Mouse (Mus musculus) naive thymus-derived CD4-positive, alpha-beta T cell, adult 2 months (primary cell): Measurements from ENCODE around the gene Rraga.

Source experiments
- DNase-seq: peaks from one replicate; pipeline ENCODE4 v3.0.0-alpha.2; 2011; ENCODE audit warnings: low read depth

Gene Rraga

GRCm38 (mm10) chr4:86575283-86575983, at the start of gene Rraga:
Gene Rraga, plus strand, starts transcription at chr4:86575668.
- peak; percentile 95 for DNase-seq

DNA sequence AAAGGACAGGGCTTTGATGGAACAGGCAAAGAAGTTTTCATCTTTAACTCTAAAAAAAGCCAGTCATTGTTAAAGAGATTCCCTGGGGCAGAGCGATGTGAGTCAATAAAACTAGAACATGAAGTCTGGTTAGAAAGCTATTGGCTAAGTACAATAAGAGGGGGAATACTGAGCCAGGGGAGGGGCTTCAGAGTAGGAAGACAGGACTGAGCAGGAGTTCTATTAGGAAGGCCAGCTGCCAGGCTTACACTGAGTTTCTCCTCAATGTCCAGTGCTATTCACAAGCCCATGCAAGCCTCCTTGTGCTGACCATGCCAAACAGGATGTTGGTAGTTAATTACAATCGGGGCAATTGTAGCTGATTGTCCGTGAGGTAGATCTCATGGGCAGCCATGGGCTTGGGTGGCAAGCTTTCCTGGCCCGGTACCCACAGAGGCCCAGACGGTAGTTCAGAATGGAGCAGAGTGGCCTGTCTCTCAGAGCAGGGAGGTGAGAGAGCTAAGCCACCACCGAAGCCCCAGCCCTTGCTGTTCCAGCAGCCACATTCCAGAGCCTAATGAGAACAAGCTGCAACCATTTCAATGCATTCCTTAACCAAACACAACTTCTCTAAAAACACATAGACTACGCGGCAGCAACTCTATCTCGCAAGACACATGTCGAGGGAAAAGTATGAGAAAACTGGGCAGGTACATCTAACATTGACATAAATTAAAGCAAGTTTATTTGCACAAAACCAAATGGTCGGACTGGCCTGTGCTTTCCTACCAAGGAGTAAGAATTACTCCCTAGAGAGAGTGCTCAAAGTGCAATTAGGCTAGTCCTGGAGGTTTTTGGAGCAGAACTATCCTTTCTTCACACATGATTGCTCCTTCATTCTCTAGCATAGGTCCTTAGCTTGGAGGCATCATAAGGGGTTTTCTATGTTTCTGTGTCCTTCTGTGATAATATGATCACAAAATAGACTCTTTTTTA, 48.0 kb upstream of the Rraga start:
- no peak for DNase-seq

DNA sequence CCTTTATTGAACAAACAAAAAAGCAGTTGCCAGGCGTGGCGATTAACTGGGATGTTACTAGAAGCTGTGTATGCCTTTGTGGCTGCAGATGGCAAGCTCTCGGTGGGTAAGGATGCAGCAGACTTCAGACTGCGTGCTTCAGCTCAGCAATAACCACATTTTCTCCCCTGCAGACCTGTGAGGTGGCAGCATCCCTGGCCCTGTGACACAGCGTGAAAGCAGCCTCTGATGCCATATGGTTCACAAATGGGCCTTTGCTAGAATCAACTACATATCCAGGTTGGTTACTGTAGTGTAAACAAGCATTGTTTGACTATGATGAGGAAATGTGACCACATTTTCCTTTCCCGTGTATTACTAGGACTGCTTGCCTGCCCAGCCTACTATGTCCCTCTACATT, 46.3 kb upstream of the Rraga start:
- DNase-seq = no peak

GRCm38 (mm10) chr4:86533406-86534090, 41.9 kb upstream of the Rraga start:
- DNase-seq = no peak

GRCm38 (mm10) chr4:86534091-86534481, 41.4 kb upstream of the Rraga start:
- no peak for DNase-seq

DNA sequence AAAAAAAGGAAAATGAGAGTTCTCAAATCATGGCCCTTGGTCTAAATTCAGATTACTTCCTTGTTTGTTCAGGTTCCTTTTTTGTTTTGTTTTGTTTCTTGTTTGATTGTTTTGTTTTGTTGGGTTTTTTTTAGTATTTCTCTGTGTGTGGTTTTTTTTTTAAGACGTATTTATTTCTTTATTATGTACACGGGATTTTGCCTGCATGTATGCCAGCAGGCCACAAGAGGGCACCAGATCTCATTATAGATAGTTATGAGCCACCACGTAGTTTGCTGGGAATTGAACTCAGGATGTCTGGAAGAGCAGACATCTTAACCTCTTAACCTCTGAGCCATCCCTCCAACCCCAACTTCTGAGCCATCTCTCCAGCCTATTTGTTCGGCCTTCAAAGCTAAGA, 37.5 kb upstream of the Rraga start:
- DNase-seq = peak; percentile 65

DNA sequence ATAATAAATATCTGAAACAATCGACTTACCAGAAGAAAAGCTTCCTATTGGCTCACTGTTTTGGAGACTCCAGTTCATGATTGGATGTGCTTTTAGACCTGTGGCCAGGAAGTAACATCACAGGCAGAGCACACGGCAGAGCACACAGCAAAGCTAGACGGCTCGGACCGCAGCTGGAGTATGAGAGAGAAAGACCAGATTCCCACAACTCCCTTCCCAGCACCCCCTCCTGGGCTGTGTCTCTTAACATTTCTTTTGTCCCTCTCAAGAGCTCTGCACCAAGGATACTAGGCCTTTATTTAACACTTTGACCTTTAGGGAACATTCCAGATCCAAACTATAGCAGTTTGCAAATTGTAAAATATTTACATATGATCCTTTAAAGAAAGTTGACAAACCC, 36.5 kb upstream of the Rraga start:
- no peak for DNase-seq

GRCm38 (mm10) chr4:86541573-86541972, 33.9 kb upstream of the Rraga start:
- no peak for DNase-seq

GRCm38 (mm10) chr4:86543999-86544398, 31.5 kb upstream of the Rraga start:
- no peak for DNase-seq

DNA sequence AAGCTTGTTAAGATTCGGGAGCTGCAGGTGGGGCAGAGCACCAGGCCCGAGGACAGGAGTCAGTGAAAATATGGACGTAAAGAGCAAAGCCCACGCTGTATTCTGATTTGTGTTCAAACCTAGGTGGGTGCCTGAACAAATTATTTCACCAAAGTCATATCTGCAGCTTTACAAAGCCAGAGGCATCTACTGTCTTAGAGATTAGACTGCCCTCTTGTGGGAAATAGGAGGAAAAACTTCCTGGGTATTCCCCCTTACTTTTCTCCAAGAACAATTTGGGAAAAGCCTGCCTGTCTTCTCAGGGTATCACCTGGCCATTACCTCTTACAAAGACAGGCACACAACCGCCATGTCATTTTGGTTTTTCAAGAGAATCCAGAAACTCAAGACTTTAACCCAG, 29.9 kb upstream of the Rraga start:
- DNase-seq = no peak

DNA sequence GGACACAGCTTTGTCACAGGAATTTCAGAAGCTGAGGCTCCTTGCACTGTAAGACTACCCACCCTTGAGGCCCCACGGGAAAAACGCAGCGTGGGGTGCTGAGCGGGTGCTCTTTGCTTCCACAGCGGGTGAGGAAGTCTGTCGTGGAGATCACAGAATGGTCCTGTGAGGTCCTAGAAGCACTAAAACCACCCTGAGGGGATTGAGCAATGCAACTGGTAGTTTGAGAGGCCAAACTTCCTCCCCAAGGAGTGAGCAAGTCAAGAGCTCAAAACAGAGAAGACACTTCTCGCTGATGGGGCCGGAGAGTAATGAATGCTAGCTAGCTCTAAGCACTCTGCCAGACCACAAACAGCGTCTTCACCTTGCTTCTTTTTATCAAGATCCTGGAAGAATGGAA, 27.1 kb upstream of the Rraga start:
- no peak for DNase-seq

DNA sequence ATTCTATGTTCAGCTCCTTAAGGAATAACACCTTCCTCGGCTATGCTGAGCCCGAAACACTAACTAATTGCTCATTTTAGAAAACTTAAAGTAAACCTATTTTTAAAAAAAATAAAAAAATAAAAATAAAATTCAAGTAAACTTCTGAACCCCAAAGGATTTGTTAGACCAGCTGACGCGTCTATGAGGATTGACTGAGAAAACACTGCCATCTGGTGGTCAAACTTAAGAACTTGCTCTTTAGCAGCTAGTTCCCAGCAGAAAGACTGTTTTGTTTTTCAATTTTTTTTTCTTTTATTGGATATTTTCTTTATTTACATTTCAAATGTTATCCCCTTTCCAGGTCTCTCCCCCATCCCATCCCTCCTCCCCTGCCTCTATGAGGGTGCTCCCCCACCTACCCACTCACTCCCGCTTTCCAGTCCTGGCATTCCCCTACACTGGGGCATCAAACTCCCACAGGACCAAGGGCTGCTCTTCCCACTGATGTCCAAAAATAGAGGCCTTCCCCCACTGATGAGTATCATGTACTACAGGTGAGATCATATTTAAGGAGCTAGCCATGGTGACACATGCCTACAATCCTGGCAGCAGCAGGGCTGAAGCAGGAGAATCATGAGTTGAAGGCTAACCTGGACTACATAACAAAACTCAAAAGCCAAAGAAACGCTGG, 20.3 kb upstream of the Rraga start:
- DNase-seq = peak; percentile 54

DNA sequence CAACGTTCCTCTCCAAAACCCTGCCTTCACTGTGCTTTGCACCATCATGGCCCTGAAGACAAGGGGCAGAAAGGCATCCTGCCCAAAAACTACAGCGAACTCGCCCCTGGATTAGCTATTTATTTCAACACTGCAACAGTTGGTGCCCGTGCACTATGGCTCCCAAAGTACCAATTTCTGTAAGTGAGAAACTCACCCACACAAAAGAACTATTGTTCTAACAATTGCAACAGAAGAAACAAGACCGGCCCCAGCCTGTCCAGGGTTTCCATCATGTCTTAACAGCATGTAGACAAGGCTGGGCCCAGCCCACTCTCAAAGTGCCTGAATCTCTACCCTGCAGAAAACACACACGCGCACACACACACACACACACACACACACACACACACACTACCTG, 18.1 kb upstream of the Rraga start:
- no peak for DNase-seq

DNA sequence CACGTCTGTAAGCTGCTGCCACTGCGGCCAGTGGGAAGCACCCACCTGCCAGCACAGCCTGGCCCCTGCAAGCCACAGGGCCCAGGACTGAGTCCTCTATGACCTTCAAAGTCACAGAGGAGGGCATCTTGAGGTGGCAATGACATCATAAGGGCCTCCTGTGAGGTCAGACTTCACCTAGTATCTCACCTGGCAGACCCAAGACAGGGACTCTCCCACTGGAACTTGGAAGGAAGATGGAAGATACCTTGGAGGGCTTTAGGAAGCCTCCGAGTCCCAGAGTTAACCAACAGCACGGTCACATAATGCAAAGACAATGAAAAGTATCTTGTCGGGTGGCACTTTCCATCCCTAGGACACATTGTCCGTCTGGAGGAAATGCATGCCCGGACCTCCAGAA, 17.2 kb upstream of the Rraga start, which contains the start of gene Saxo1:
Gene Saxo1 (minus strand): TSS at position 101 of the 400 bp plus-strand sequence.
- DNase-seq = no peak

- no peak for DNase-seq
These were observed 16.5 kb upstream of the Rraga start for GRCm38 (mm10) chr4:86559006-86559405.

GRCm38 (mm10) chr4:86561061-86561460, 14.4 kb upstream of the Rraga start:
- DNase-seq = no peak

DNA sequence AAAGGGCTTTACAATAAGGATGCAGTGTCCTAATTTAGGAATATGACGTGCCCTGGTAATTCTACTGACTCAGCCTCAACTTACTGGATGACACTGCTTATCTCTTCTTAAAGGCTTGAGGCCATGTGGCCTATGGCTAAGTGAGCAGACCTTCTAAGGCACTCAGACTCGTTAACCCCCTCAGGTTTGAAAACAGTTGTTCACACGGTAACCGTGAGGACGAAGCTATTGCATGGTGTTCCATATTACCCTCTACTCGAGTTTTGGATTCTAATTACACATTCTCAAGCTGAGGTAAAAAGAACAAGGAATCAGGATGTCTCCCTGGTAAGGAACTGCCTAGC, 557 bp upstream of the Rraga start:
- no peak for DNase-seq

DNA sequence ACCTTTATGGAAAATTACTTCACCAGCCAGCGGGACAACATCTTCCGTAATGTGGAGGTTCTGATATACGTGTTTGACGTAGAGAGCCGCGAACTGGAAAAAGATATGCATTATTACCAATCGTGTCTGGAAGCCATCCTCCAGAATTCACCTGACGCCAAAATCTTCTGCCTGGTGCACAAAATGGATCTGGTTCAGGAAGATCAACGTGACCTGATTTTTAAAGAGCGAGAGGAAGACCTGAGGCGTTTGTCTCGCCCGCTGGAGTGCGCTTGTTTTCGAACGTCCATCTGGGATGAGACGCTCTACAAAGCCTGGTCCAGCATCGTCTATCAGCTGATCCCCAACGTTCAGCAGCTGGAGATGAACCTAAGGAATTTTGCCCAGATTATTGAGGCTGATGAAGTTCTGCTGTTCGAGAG, 663 bp downstream of the Rraga start:
- no peak for DNase-seq

GRCm38 (mm10) chr4:86576630-86577225, 1.3 kb downstream of the Rraga start:
- no peak for DNase-seq

DNA sequence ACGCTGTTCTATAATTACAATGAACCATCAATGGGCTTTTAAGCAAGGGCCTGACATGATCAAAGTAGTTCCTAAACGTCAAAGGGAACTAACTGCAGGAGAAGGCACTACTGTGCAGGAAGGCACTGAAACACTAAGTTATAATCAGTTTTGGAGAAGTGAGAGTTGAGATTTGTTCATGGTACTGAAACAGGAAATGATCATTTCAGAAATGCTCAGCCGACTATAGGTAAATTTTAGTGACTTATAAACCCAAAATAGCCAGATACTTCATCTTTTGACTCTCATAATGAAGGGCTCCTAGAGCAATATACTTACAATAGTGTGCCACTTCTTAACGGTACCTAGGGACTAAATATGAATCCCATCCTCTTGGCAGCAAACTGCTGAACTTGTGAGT, 4.6 kb downstream of the Rraga start:
- no peak for DNase-seq

DNA sequence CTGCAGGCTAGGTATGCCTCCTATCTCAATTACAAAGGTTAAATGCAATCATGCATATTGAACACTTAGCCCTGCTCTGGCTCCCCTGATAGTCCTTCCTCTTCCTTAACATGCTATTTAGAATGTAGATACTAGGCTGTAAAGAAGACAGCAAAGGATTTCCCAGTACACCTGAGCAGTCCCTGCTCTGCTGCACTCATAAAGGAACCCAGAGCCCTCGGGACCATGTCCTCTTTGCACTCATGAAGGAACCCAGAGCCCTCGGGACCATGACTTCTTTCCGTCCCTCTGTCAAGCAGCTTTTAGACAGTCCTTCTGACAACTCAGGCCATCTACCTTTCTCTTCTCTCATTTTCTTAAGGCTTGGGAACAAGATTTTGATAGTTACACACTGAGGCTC, 5.1 kb downstream of the Rraga start:
- DNase-seq = no peak

DNA sequence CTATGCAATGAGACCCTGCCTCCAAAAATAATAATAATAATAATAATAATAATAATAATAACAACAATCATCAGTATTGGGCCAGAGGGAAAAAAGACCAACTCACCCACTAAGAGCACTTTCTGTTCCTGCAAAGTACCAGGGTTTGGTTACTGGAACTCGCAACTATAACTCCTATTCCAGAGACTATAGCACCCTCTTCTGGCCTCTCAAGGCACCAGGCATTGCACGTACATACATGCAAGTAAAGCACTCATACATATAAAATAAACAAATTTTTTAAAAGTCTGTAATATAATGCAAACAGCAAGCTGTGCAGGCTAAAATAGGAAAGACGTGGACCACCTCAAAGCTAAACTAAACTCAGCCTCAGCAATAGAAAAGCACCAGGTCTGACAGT, 12.8 kb downstream of the Rraga start:
- peak; percentile 23 for DNase-seq
